Mouse (Mus musculus): Measurements from ENCODE around the gene Fxyd2. TPM values are rescaled to one million over a fixed set of nuclear protein-coding genes. Genes with fewer than 3 reads are reported as not detected.
A peak's percentile ranks its signal among the peaks of the same experiment; 100 is the strongest.

The Fxyd2 gene
- polyA plus RNA-seq (2015; fragmentation: Nextera tagmentation; extraction: Ambion mirVana): 1.8 and 2.5 TPM in 2 replicates

DNA sequence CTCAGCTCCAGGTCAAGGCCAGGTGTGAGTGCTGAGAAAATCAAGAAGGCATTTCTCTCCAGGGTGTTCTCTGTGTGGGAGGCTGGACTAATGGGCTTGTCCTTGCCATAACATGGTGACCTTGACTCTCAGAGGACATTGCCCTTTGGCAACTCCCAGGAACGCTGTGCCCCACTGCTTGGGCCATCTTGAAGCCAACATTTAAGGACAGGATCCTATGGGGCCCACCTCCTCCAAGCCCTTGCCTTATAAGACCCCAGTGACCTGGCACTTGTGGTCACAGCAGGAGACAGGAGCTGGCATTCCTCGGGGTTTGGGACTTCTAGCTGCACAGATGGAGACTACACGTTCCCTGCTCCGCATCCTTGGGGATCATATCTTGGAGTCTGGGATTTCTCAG is at the start of gene Fxyd2:
TSS of gene Fxyd2 (plus strand) at position 236 of the 400 bp plus-strand sequence.
- Histone ChIP-seq H3K9ac (ENCODE audit: low read length) (no peak within 1 kb of the TSS), H3K4me3 (ENCODE audit: low read length) (no peak within 1 kb of the TSS), H3K4me2 (ENCODE audit: low read depth, low read length) (no peak within 1 kb of the TSS), H3K36me3 (ENCODE audit: control insufficient read depth, insufficient read depth) (no peaks in the 10 kb centered on the region), H3K4me1 (ENCODE audit: control insufficient read depth, insufficient read depth, low read length) (no peaks in the 10 kb centered on the region), H3K27me3 (ENCODE audit: control insufficient read depth, insufficient read depth, low read length) (peaks cover 13% of the 10 kb centered on the region; the same call in 1 of the 2 replicates), H3K27ac (ENCODE audit: low read length) (no peak within 1 kb of the TSS), H3K9me3 (replicated peaks; ENCODE audit: control insufficient read depth, low read length) (no peaks in the 10 kb centered on the region)
- no peak for ATAC-seq (replicated peaks; ENCODE audit: extremely low read depth, insufficient read depth, low FRiP score)
- 69% methylated on average over 4 of the region's 4 CpGs for WGBS

DNA sequence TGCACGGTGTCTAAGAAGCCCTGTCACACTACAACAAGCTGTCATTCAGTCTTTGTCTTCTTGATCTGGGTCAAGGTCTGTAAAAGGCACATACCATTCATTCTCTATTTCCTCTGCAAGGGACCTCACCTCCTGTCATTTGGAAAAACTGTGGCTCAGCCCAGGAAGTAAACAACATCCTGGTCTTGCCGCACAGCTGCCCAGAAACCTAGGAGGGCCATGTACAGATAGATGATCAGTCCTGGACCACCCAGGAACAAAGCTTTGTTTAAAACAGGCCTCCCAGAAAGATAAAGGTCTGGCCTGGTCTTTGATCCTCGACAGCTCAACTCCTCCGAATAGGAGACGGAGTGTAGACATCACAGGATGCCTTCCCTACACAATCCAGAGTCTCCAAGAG is 49.6 kb upstream of the Fxyd2 start:
- no peak overlapping the region for H3K4me2 ChIP-seq (ENCODE audit: low read depth, low read length)
- H3K4me1 ChIP-seq (ENCODE audit: control insufficient read depth, insufficient read depth, low read length): no peaks in the 10 kb centered on the region
- no peak overlapping the region for H3K9ac ChIP-seq (ENCODE audit: low read length)
- no peak overlapping the region for H3K27ac ChIP-seq (ENCODE audit: low read length)
- ATAC-seq (replicated peaks; ENCODE audit: extremely low read depth, insufficient read depth, low FRiP score): no peak
- H3K36me3 ChIP-seq (ENCODE audit: control insufficient read depth, insufficient read depth): no peaks in the 10 kb centered on the region
- no peaks in the 10 kb centered on the region for H3K27me3 ChIP-seq (ENCODE audit: control insufficient read depth, insufficient read depth, low read length)
- H3K9me3 ChIP-seq (replicated peaks; ENCODE audit: control insufficient read depth, low read length): no peaks in the 10 kb centered on the region
- 29% methylated on average over 5 of the region's 5 CpGs for WGBS
- H3K4me3 ChIP-seq (ENCODE audit: low read length): no peak overlapping the region

DNA sequence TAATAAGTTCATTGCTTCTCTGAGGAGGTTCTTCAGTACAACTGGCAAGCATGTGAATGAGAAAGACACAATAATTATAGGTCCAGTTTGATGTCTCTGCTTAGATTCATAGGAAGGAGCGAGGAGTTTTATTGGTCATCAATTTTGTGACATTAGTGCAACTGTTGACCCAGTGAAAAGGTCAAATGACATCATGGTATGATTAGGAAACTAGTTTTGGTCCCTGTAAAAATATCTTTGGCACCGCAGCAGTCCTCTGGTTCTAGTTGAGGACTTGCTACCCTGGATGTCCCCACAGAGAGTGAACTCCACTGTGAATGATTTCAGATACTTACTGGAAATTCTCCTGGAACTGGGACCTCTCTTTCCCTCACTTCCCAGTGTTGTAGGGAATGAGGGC is 44.3 kb upstream of the Fxyd2 start:
- no peak overlapping the region for H3K27ac ChIP-seq (ENCODE audit: low read length)
- H3K4me3 ChIP-seq (ENCODE audit: low read length): no peak overlapping the region
- no peaks in the 10 kb centered on the region for H3K36me3 ChIP-seq (ENCODE audit: control insufficient read depth, insufficient read depth)
- no peaks in the 10 kb centered on the region for H3K4me1 ChIP-seq (ENCODE audit: control insufficient read depth, insufficient read depth, low read length)
- 81% methylated on average over 2 of the region's 2 CpGs for WGBS
- no peak overlapping the region for H3K9ac ChIP-seq (ENCODE audit: low read length)
- H3K9me3 ChIP-seq (replicated peaks; ENCODE audit: control insufficient read depth, low read length): no peaks in the 10 kb centered on the region
- ATAC-seq (replicated peaks; ENCODE audit: extremely low read depth, insufficient read depth, low FRiP score): no peak
- H3K27me3 ChIP-seq (ENCODE audit: control insufficient read depth, insufficient read depth, low read length): peaks cover 2% of the 10 kb centered on the region; the same call in 1 of the 2 replicates
- H3K4me2 ChIP-seq (ENCODE audit: low read depth, low read length): no peak overlapping the region

DNA sequence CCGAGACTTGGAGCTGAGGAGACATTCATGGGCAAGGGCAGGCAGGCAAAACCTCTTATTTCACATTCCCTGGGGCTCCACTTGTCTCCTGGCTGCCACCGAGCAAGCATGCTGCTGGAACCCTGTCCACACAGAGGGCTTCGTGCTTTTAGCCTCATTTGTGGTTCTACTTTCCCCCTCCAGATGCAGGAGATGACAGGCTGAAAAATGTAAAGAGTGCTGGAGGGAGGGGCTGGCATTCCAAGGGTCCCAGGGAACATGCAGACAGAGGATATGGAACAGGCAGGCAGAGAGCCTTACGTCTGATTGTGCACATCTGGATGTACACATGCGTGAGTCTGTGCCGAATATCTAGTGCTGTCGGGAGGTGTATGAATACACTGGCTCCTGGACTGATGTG is 41.1 kb upstream of the Fxyd2 start:
- WGBS: 44% methylated on average over 7 of the region's 7 CpGs

DNA sequence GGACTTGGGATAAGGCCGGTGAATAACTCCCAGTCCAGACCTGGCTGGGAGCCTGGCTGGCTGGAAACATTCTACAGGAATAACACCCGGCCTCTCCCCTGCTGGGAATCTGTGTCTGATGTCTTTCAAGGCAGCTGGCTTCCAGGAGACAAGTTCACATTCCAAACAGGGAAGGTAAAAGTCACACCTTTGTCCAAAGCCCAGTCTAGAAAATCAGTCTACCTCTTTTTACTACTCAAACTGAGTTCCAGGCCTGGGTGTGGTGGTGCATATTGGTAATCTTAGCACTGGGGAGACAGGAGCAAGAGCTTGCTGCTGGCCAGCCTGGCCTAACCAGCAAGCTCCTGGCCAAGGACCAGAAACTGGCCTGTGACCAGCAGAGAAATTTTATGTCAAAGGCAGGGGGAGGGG is 37.4 kb upstream of the Fxyd2 start:
- Histone ChIP-seq H3K4me3 (ENCODE audit: low read length) (no peak overlapping the region), H3K4me2 (ENCODE audit: low read depth, low read length) (no peak overlapping the region), H3K36me3 (ENCODE audit: control insufficient read depth, insufficient read depth) (no peaks in the 10 kb centered on the region), H3K27me3 (ENCODE audit: control insufficient read depth, insufficient read depth, low read length) (peaks cover 2% of the 10 kb centered on the region; the same call in 1 of the 2 replicates), H3K9me3 (replicated peaks; ENCODE audit: control insufficient read depth, low read length) (no peaks in the 10 kb centered on the region), H3K27ac (ENCODE audit: low read length) (peak overlapping the region; percentile 43), H3K9ac (ENCODE audit: low read length) (no peak overlapping the region), H3K4me1 (ENCODE audit: control insufficient read depth, insufficient read depth, low read length) (peaks cover 6% of the 10 kb centered on the region; the same call in 1 of the 2 replicates)
- WGBS: 10% methylated on average over 2 of the region's 2 CpGs
- ATAC-seq (replicated peaks; ENCODE audit: extremely low read depth, insufficient read depth, low FRiP score): peak; percentile 37; the same call in 1 of the 2 replicates

More for the DNA sequence above, 41.1 kb upstream of the Fxyd2 start:
- no peaks in the 10 kb centered on the region for H3K9me3 ChIP-seq (replicated peaks; ENCODE audit: control insufficient read depth, low read length)
- H3K4me2 ChIP-seq (ENCODE audit: low read depth, low read length): no peak overlapping the region
- H3K27ac ChIP-seq (ENCODE audit: low read length): no peak overlapping the region
- no peaks in the 10 kb centered on the region for H3K36me3 ChIP-seq (ENCODE audit: control insufficient read depth, insufficient read depth)
- ATAC-seq (replicated peaks; ENCODE audit: extremely low read depth, insufficient read depth, low FRiP score): no peak
- no peak overlapping the region for H3K4me3 ChIP-seq (ENCODE audit: low read length)
- peaks cover 2% of the 10 kb centered on the region; the same call in 1 of the 2 replicates for H3K27me3 ChIP-seq (ENCODE audit: control insufficient read depth, insufficient read depth, low read length)
- peaks cover 6% of the 10 kb centered on the region; the same call in 1 of the 2 replicates for H3K4me1 ChIP-seq (ENCODE audit: control insufficient read depth, insufficient read depth, low read length)
- H3K9ac ChIP-seq (ENCODE audit: low read length): no peak overlapping the region

DNA sequence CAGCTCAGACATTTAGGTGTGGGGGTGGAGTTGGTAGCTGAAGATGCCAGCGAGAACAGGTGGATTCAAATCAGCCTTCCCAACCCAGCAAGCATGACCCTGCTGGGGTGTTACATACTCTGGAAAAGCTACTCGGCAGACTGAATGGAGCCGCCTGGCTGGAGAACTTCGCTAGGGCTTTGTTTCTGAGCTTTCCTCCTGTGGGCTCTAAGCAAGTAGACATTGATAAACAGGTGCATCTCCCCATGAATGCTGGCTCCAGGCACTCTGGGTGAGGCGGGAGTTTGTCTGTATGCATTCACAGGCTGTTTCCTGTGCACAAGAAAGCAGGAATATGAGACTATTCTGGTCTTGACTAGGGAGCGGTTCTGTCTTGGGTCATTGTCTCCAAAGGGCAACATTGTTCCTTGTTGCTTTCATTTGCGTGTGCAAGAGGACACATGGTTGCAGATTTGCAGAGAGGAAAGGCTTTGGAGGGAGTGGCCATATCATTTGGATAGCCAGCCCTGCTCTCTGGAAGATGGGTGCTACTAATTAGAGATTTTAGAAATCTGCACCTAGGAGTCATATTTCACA is 35.7 kb upstream of the Fxyd2 start:
- ATAC-seq (replicated peaks; ENCODE audit: extremely low read depth, insufficient read depth, low FRiP score): no peak
- Histone ChIP-seq H3K9ac (ENCODE audit: low read length) (no peak overlapping the region), H3K36me3 (ENCODE audit: control insufficient read depth, insufficient read depth) (no peaks in the 10 kb centered on the region), H3K27me3 (ENCODE audit: control insufficient read depth, insufficient read depth, low read length) (no peaks in the 10 kb centered on the region; the same call in 1 of the 2 replicates), H3K9me3 (replicated peaks; ENCODE audit: control insufficient read depth, low read length) (no peaks in the 10 kb centered on the region), H3K4me2 (ENCODE audit: low read depth, low read length) (no peak overlapping the region), H3K27ac (ENCODE audit: low read length) (no peak overlapping the region), H3K4me1 (ENCODE audit: control insufficient read depth, insufficient read depth, low read length) (peaks cover 14% of the 10 kb centered on the region), H3K4me3 (ENCODE audit: low read length) (no peak overlapping the region)
- 62% methylated on average over 7 of the region's 7 CpGs for WGBS

DNA sequence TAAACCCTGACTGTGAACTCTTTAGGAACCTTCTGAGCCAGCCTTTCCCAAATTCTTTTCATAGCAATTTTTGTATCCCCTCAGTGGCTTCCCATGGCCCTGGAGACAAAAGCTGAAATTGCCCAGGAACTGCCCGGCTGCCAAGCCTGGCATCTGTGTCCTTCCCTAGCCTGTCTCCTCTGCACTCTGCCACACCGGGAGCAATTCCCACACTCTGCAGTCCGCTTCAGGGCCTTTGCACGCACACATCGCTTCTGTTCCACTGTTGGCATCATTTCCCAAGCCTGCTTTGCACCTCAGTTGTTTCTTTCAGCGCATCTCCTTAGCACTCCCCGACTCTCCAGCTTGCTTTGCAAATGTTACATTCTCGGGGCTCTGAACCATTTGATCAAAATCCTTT is 31.8 kb upstream of the Fxyd2 start:
- peaks cover 13% of the 10 kb centered on the region for H3K27me3 ChIP-seq (ENCODE audit: control insufficient read depth, insufficient read depth, low read length)
- no peak for ATAC-seq (replicated peaks; ENCODE audit: extremely low read depth, insufficient read depth, low FRiP score)
- WGBS: 48% methylated on average over 8 of the region's 8 CpGs

DNA sequence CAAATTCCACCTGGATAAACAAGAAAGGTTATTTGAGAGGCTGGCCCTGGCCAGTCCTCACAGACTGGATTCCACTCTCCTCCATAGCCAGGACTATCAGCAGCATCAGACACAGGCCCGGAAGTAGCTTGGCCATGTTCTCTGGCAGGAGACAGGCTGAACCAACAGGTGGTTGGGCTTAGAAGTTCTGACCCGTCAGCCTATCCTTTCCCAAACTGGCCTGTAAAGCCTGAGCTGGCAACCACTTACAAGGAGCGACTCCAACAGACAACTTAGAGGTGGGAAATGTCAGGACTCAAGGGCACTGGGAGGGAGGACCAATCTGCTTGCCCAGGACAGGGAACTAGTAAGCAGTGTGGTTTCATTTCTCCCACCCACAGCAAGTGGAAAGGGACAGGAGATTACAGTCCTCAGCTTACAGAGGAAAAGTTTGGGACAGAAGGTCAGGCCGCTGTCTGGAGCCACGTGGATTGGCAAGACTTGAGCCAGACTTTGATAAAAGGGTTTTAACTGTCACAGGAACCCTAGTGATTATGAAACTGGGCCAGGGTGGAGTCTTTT is 31.0 kb upstream of the Fxyd2 start:
- no peaks in the 10 kb centered on the region for H3K9me3 ChIP-seq (replicated peaks; ENCODE audit: control insufficient read depth, low read length)
- H3K36me3 ChIP-seq (ENCODE audit: control insufficient read depth, insufficient read depth): no peaks in the 10 kb centered on the region
- no peak for ATAC-seq (replicated peaks; ENCODE audit: extremely low read depth, insufficient read depth, low FRiP score)
- H3K27ac ChIP-seq (ENCODE audit: low read length): no peak overlapping the region
- H3K9ac ChIP-seq (ENCODE audit: low read length): no peak overlapping the region
- H3K4me1 ChIP-seq (ENCODE audit: control insufficient read depth, insufficient read depth, low read length): peaks cover 7% of the 10 kb centered on the region
- 32% methylated on average over 5 of the region's 5 CpGs for WGBS
- H3K4me3 ChIP-seq (ENCODE audit: low read length): no peak overlapping the region
- peaks cover 13% of the 10 kb centered on the region for H3K27me3 ChIP-seq (ENCODE audit: control insufficient read depth, insufficient read depth, low read length)
- no peak overlapping the region for H3K4me2 ChIP-seq (ENCODE audit: low read depth, low read length)

More for the DNA sequence above, 31.8 kb upstream of the Fxyd2 start:
- no peak overlapping the region for H3K4me3 ChIP-seq (ENCODE audit: low read length)
- H3K36me3 ChIP-seq (ENCODE audit: control insufficient read depth, insufficient read depth): no peaks in the 10 kb centered on the region
- no peaks in the 10 kb centered on the region for H3K9me3 ChIP-seq (replicated peaks; ENCODE audit: control insufficient read depth, low read length)
- no peak overlapping the region for H3K27ac ChIP-seq (ENCODE audit: low read length)
- peaks cover 7% of the 10 kb centered on the region for H3K4me1 ChIP-seq (ENCODE audit: control insufficient read depth, insufficient read depth, low read length)
- no peak overlapping the region for H3K9ac ChIP-seq (ENCODE audit: low read length)
- H3K4me2 ChIP-seq (ENCODE audit: low read depth, low read length): no peak overlapping the region

DNA sequence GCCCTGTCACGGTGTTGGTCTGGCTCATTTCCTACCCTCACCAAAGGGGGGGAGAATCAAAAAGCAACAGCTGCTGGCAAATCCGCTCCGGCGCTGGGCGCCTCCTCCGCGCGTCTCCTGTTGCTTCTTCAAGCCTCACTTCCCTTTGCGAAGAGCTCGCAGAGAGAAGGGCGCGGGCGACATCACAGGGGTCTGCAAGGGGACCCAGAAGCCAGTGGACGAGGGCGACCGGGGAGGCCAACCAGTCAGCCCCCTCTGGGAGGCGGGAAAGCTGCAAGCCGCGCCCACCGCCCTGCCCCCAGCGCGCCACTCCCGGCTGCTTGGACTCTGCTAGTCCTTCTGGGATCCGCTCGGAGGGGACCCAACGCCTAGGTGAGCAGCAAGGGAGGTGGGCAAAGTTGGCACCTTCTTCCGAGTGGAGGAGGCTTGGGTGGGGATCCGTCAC is 29.3 kb upstream of the Fxyd2 start, which contains the start of gene Fxyd6:
TSS of gene Fxyd6 (plus strand) at position 69 of the 445 bp plus-strand sequence.
- Histone ChIP-seq H3K4me2 (ENCODE audit: low read depth, low read length) (peak within 1 kb of the TSS; percentile 86), H3K27ac (ENCODE audit: low read length) (no peak within 1 kb of the TSS), H3K4me1 (ENCODE audit: control insufficient read depth, insufficient read depth, low read length) (peaks cover 7% of the 10 kb centered on the region), H3K9ac (ENCODE audit: low read length) (peak within 1 kb of the TSS; percentile 68), H3K9me3 (replicated peaks; ENCODE audit: control insufficient read depth, low read length) (no peaks in the 10 kb centered on the region), H3K4me3 (ENCODE audit: low read length) (peak within 1 kb of the TSS; percentile 58), H3K36me3 (ENCODE audit: control insufficient read depth, insufficient read depth) (no peaks in the 10 kb centered on the region), H3K27me3 (ENCODE audit: control insufficient read depth, insufficient read depth, low read length) (peaks cover 13% of the 10 kb centered on the region)
- WGBS: under 1% methylated on average over 26 of the region's 28 CpGs
- peak; percentile 63 for ATAC-seq (replicated peaks; ENCODE audit: extremely low read depth, insufficient read depth, low FRiP score)
